Mouse (Mus musculus) forebrain, embryonic 14.5 days (tissue): ENCODE measurements around the gene Lmod1. TPM values are rescaled to one million over a fixed set of nuclear protein-coding genes. Genes with fewer than 3 reads are reported as not detected.

Experiments
- ATAC-seq: fragments of 200-750 bp; cut with Nextera tagmentation; 2 replicates; pipeline ENCODE4 v1.8.0; 2017; ENCODE audit warnings: mild to moderate bottlenecking, moderate library complexity
- DNase-seq: peaks from one replicate; pipeline ENCODE4 v3.0.0-alpha.2; 2015; ENCODE audit warnings: low spot score
- H3K27ac ChIP-seq: fragments of 300-500 bp; sonication (generic); 2 replicates; pipeline ENCODE4 v1.5.1; 2014; ENCODE audit warnings: low read depth, mild to moderate bottlenecking, control low read depth, low read length, moderate library complexity
- H3K27me3 ChIP-seq: fragments of 300-500 bp; sonication (generic); replicated peaks from 2 replicates; pipeline ENCODE4 v1.6.1; 2014; ENCODE audit warnings: low read length, control low read depth, mixed read lengths; ENCODE audit not compliant: control insufficient read depth, insufficient read depth
- H3K36me3 ChIP-seq: fragments of 300-500 bp; sonication (generic); 2 replicates; pipeline ENCODE4 v1.6.1; 2014; ENCODE audit warnings: low read length, control low read depth; ENCODE audit not compliant: control insufficient read depth, insufficient read depth
- H3K4me1 ChIP-seq: fragments of 300-500 bp; sonication (generic); 2 replicates; pipeline ENCODE4 v1.6.1; 2014; ENCODE audit warnings: antibody characterized with exemption, low read length, control low read depth; ENCODE audit not compliant: control insufficient read depth, insufficient read depth
- H3K4me2 ChIP-seq: fragments of 300-500 bp; sonication (generic); 2 replicates; pipeline ENCODE4 v1.6.1; 2014; ENCODE audit warnings: mild to moderate bottlenecking, control low read depth, low read length
- H3K4me3 ChIP-seq: fragments of 300-500 bp; sonication (generic); 2 replicates; pipeline ENCODE4 v1.5.1; 2014; ENCODE audit warnings: low read depth, low read length, control low read depth
- H3K9ac ChIP-seq: fragments of 300-500 bp; sonication (generic); 2 replicates; pipeline ENCODE4 v1.6.1; 2014; ENCODE audit warnings: mild to moderate bottlenecking, low read length, control low read depth, moderate library complexity
- H3K9me3 ChIP-seq: fragments of 300-500 bp; sonication (generic); replicated peaks from 2 replicates; pipeline ENCODE4 v1.6.1; 2016; ENCODE audit warnings: low read length, control low read depth, mixed read lengths; ENCODE audit not compliant: control insufficient read depth
- WGBS: fragments of 180-500 bp; shearing (Covaris S2); extraction: QIAGEN DNeasy Blood & Tissue Kit; methylation state at CpG from one replicate; pipeline ENCODE4 v1.1.7; 2014; 5-methylcytosine and 5-hydroxymethylcytosine counted together
- polyA plus RNA-seq: library from polyadenylated mRNA; unstranded; fragments of >200 nt; fragmentation: Nextera tagmentation; extraction: Ambion mirVana; gene quantifications from 2 replicates; pipeline ENCODE4 v1.2.1, GENCODE M21; 2014

Gene Lmod1
- polyA plus RNA-seq, 1 experiment from 2014 or later: 0.17 TPM

GRCm38 (mm10) chr1:135368245-135368644 lies 43.6 kb downstream of the Lmod1 start:
- no peaks in the 10 kb centered on the region for H3K9me3 ChIP-seq
- 1% methylated on average over 20 of the region's 20 CpGs for WGBS

GRCm38 (mm10) chr1:135368982-135369381 lies 44.4 kb downstream of the Lmod1 start:
- no peaks in the 10 kb centered on the region for H3K27me3 ChIP-seq
- H3K4me2 ChIP-seq: peak overlapping the region; percentile 94
- H3K4me1 ChIP-seq: peaks cover 15% of the 10 kb centered on the region
- ATAC-seq (peak; percentile 9; the same call in 1 of the 2 replicates), DNase-seq (peak; percentile 51)
- H3K9ac ChIP-seq: peak overlapping the region; percentile 59; the same call in 1 of the 2 replicates
- WGBS: 13% methylated on average over 14 of the region's 14 CpGs
- H3K36me3 ChIP-seq: no peaks in the 10 kb centered on the region
- peak overlapping the region; percentile 35 for H3K4me3 ChIP-seq
- H3K27ac ChIP-seq: no peak overlapping the region
- H3K9me3 ChIP-seq: no peaks in the 10 kb centered on the region

More at GRCm38 (mm10) chr1:135368245-135368644, 43.6 kb downstream of the Lmod1 start:
- Histone ChIP-seq H3K9ac (peak overlapping the region; percentile 59), H3K36me3 (no peaks in the 10 kb centered on the region), H3K4me3 (peak overlapping the region; percentile 35), H3K4me2 (peak overlapping the region; percentile 94), H3K4me1 (peaks cover 14% of the 10 kb centered on the region), H3K27ac (no peak overlapping the region), H3K27me3 (no peaks in the 10 kb centered on the region)
- peak; percentile 79 for ATAC-seq
- DNase-seq: peak; percentile 96

GRCm38 (mm10) chr1:135369415-135369814 lies 44.8 kb downstream of the Lmod1 start:
- no peak overlapping the region for H3K9ac ChIP-seq
- H3K27me3 ChIP-seq: no peaks in the 10 kb centered on the region
- ATAC-seq (no peak), DNase-seq (no peak)
- H3K4me3 ChIP-seq: no peak overlapping the region
- H3K4me1 ChIP-seq: peaks cover 17% of the 10 kb centered on the region
- H3K27ac ChIP-seq: no peak overlapping the region
- H3K36me3 ChIP-seq: no peaks in the 10 kb centered on the region
- H3K4me2 ChIP-seq: no peak overlapping the region; the same call in 1 of the 2 replicates
- WGBS: 77% methylated on average over 5 of the region's 5 CpGs
- no peaks in the 10 kb centered on the region for H3K9me3 ChIP-seq

- Histone ChIP-seq H3K4me3 (peak overlapping the region; percentile 30), H3K36me3 (no peaks in the 10 kb centered on the region), H3K27me3 (no peaks in the 10 kb centered on the region), H3K4me2 (peak overlapping the region; percentile 61), H3K9me3 (no peaks in the 10 kb centered on the region), H3K9ac (peak overlapping the region; percentile 47), H3K4me1 (peaks cover 20% of the 10 kb centered on the region), H3K27ac (peak overlapping the region; percentile 48; the same call in 1 of the 2 replicates)
- DNase-seq: peak; percentile 68
- no peak for ATAC-seq
- 46% methylated on average over 4 of the region's 4 CpGs for WGBS
Observed at GRCm38 (mm10) chr1:135373171-135373677, 48.6 kb downstream of the Lmod1 start.

- Histone ChIP-seq H3K4me1 (peaks cover 12% of the 10 kb centered on the region), H3K27me3 (no peaks in the 10 kb centered on the region), H3K9me3 (no peaks in the 10 kb centered on the region), H3K36me3 (no peaks in the 10 kb centered on the region), H3K4me3 (peak overlapping the region; percentile 75), H3K9ac (peak overlapping the region; percentile 90), H3K4me2 (peak overlapping the region; percentile 61), H3K27ac (peak overlapping the region; percentile 49; the same call in 1 of the 2 replicates)
- under 1% methylated on average over 19 of the region's 19 CpGs for whole genome bisulfite sequencing
- DNase-seq (peak; percentile 27), ATAC-seq (peak; percentile 16; the same call in 1 of the 2 replicates)
Observed at GRCm38 (mm10) chr1:135374175-135374867, 49.7 kb downstream of the Lmod1 start.

- Histone ChIP-seq H3K9ac (peak within 1 kb of the TSS; percentile 90), H3K4me2 (peak within 1 kb of the TSS; percentile 61), H3K36me3 (no peaks in the 10 kb centered on the region), H3K4me3 (peak within 1 kb of the TSS; percentile 75), H3K27me3 (no peaks in the 10 kb centered on the region), H3K9me3 (no peaks in the 10 kb centered on the region), H3K27ac (peak within 1 kb of the TSS; percentile 49; the same call in 1 of the 2 replicates), H3K4me1 (peaks cover 12% of the 10 kb centered on the region)
- DNase-seq (peak; percentile 86), ATAC-seq (peak; percentile 91)
- 3% methylated on average over 29 of the region's 38 CpGs for WGBS
Observed at GRCm38 (mm10) chr1:135374868-135375581, 50.4 kb downstream of the Lmod1 start, which contains the start of gene Shisa4. Gene Shisa4 (minus strand): TSS chr1:135375237.

GRCm38 (mm10) chr1:135378576-135378975 lies 54.0 kb downstream of the Lmod1 start:
- H3K4me1 ChIP-seq: peaks cover 5% of the 10 kb centered on the region; the same call in 1 of the 2 replicates
- H3K9ac ChIP-seq: no peak overlapping the region
- H3K9me3 ChIP-seq: no peaks in the 10 kb centered on the region
- 69% methylated on average over 9 of the region's 9 CpGs for WGBS
- no peak for ATAC-seq
- no peaks in the 10 kb centered on the region for H3K27me3 ChIP-seq
- no peak overlapping the region for H3K4me2 ChIP-seq
- H3K36me3 ChIP-seq: peaks cover 15% of the 10 kb centered on the region
- no peak overlapping the region for H3K27ac ChIP-seq
- H3K4me3 ChIP-seq: no peak overlapping the region
- DNase-seq: no peak

GRCm38 (mm10) chr1:135379048-135379447 lies 54.4 kb downstream of the Lmod1 start:
- no peaks in the 10 kb centered on the region for H3K27me3 ChIP-seq
- DNase-seq: no peak
- H3K4me2 ChIP-seq: no peak overlapping the region
- no peaks in the 10 kb centered on the region for H3K9me3 ChIP-seq
- peaks cover 4% of the 10 kb centered on the region; the same call in 1 of the 2 replicates for H3K4me1 ChIP-seq
- no peak overlapping the region for H3K4me3 ChIP-seq
- 77% methylated on average over 2 of the region's 2 CpGs for WGBS
- H3K36me3 ChIP-seq: peaks cover 20% of the 10 kb centered on the region
- H3K27ac ChIP-seq: no peak overlapping the region
- no peak overlapping the region for H3K9ac ChIP-seq
- ATAC-seq: no peak
